Mouse (Mus musculus): ENCODE data around the gene Prodh2.

DNA sequence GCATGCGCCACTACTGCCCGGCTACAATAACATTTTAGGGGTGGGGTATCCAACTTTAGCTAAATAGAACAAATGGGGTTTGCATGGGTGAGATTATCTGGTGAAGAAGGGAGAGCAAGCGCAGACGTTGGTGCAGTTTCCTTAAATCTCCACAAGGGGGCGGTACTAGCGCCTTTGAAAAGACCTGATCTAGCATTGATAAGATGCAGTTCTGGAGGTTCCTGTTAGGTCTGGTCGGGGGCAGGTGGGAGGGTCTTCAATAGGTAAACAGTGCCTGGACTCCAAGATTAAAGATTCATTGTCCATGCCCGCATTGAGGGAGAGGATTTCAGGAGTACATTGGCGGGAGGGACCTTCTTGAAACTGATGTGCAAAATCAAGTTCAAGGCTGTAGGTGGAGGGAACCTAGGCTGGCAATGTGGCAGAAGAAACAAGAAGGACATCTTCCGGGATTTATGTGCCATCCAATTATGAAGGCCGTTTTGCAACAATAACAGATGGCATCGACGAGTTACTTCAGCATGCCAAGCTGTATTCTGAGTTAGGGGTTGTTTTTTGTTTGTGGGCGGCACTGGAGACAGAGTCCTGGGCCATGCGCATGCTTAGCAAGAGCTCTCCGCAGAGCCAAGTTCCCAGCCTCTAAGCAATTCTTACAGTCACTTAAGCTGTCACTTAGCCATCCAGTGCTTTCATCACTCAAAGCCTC, 3.0 kb upstream of the Prodh2 start:
- TF ChIP-seq CTCF (IDR thresholded peaks at IDR 0.05; ENCODE audit: insufficient read depth, low read depth, low read length) (no peak), POLR2A (IDR thresholded peaks at IDR 0.05; ENCODE audit: insufficient read depth, low read depth, low read length) (no peak)

Measured in olfactory bulb, adult 2 months (tissue).